Mouse (Mus musculus) neural tube, embryonic 11.5 days (tissue): ENCODE results near the gene Slc7a6os. TPM values are rescaled to one million over a fixed set of nuclear protein-coding genes. Genes with fewer than 3 reads are reported as not detected.
"Not testable (repeated sequence)": the region's sequence is repeated elsewhere in the genome, so short reads cannot be mapped to it uniquely, and the experiment has no call there.

Experiments
- ATAC-seq: fragments of 200-750 bp; cut with Nextera tagmentation; 2 replicates; pipeline ENCODE4 v1.8.0; 2017; ENCODE audit warnings: moderate number of reproducible peaks, mild to moderate bottlenecking, moderate TSS enrichment, moderate library complexity; ENCODE audit not compliant: insufficient read depth, low FRiP score, low TSS enrichment
- DNase-seq: peaks from one replicate; pipeline ENCODE4 v3.0.0-alpha.2; 2015; ENCODE audit warnings: low spot score
- H3K27ac ChIP-seq: fragments of 300-500 bp; sonication (generic); 2 replicates; pipeline ENCODE4 v1.5.1; 2014; ENCODE audit warnings: low read depth, mild to moderate bottlenecking, low read length
- H3K27me3 ChIP-seq: fragments of 300-500 bp; sonication (generic); 2 replicates; pipeline ENCODE4 v1.6.1; 2014; ENCODE audit warnings: mild to moderate bottlenecking, low read length, mixed read lengths; ENCODE audit not compliant: control insufficient read depth, insufficient read depth
- H3K36me3 ChIP-seq: fragments of 300-500 bp; sonication (generic); 2 replicates; pipeline ENCODE4 v1.6.1; 2014; ENCODE audit warnings: mild to moderate bottlenecking, low read length, moderate library complexity, mixed read lengths; ENCODE audit not compliant: control insufficient read depth, insufficient read depth
- H3K4me1 ChIP-seq: fragments of 300-500 bp; sonication (generic); 2 replicates; pipeline ENCODE4 v1.6.1; 2014; ENCODE audit warnings: low read length, mixed read lengths; ENCODE audit not compliant: control insufficient read depth, insufficient read depth
- H3K4me2 ChIP-seq: fragments of 300-500 bp; sonication (generic); 2 replicates; pipeline ENCODE4 v1.6.1; 2014; ENCODE audit warnings: low read depth, mild to moderate bottlenecking, moderate library complexity
- H3K4me3 ChIP-seq: fragments of 300-500 bp; sonication (generic); 2 replicates; pipeline ENCODE4 v1.5.1; 2014; ENCODE audit warnings: low read depth, low read length
- H3K9ac ChIP-seq: fragments of 300-500 bp; sonication (generic); 2 replicates; pipeline ENCODE4 v1.6.1; 2014; ENCODE audit warnings: mild to moderate bottlenecking, low read length
- H3K9me3 ChIP-seq: fragments of 300-500 bp; sonication (generic); 2 replicates; pipeline ENCODE4 v1.6.1; 2016; ENCODE audit warnings: low read length; ENCODE audit not compliant: control insufficient read depth
- WGBS: fragments of 180-500 bp; shearing (Covaris S2); extraction: QIAGEN DNeasy Blood & Tissue Kit; methylation state at CpG from one replicate; pipeline ENCODE4 v1.1.7; 2014; 5-methylcytosine and 5-hydroxymethylcytosine counted together
- polyA plus RNA-seq: library from polyadenylated mRNA; unstranded; fragments of >200 nt; fragmentation: Nextera tagmentation; extraction: Ambion mirVana; gene quantifications from 2 replicates; pipeline ENCODE4 v1.2.1, GENCODE M21; 2014

The Slc7a6os gene
- polyA plus RNA-seq, 1 experiment from 2014 or later, result 39.7 TPM

GRCm38 (mm10) chr8:106226589-106226988 lies 15.9 kb upstream of the Slc7a6os start:
- ATAC-seq, result no peak
- no peak overlapping the region for H3K4me2 ChIP-seq
- no peaks in the 10 kb centered on the region for H3K27me3 ChIP-seq
- H3K9me3 ChIP-seq, result no peaks in the 10 kb centered on the region
- H3K4me3 ChIP-seq, result no peak overlapping the region
- DNase-seq, result peak; percentile 68
- peaks cover 4% of the 10 kb centered on the region; the same call in 1 of the 2 replicates for H3K36me3 ChIP-seq
- H3K4me1 ChIP-seq, result no peaks in the 10 kb centered on the region
- no peak overlapping the region for H3K27ac ChIP-seq
- no peak overlapping the region for H3K9ac ChIP-seq
- WGBS, result 51% methylated on average over 9 of the region's 9 CpGs

GRCm38 (mm10) chr8:106219620-106220019 lies 8.9 kb upstream of the Slc7a6os start:
- H3K4me3 ChIP-seq, result no peak overlapping the region
- no peak overlapping the region for H3K4me2 ChIP-seq
- no peaks in the 10 kb centered on the region for H3K27me3 ChIP-seq
- no peaks in the 10 kb centered on the region for H3K9me3 ChIP-seq
- no peaks in the 10 kb centered on the region for H3K4me1 ChIP-seq
- WGBS, result 91% methylated on average over 3 of the region's 3 CpGs
- DNase-seq (no peak), ATAC-seq (no peak)
- H3K27ac ChIP-seq, result no peak overlapping the region
- H3K36me3 ChIP-seq, result peaks cover 2% of the 10 kb centered on the region; the same call in 1 of the 2 replicates
- H3K9ac ChIP-seq, result no peak overlapping the region

- 97% methylated on average over 3 of the region's 3 CpGs for WGBS
- Histone ChIP-seq H3K9ac (no peak overlapping the region), H3K27me3 (no peaks in the 10 kb centered on the region), H3K27ac (no peak overlapping the region), H3K4me3 (no peak overlapping the region), H3K9me3 (no peaks in the 10 kb centered on the region), H3K4me2 (no peak overlapping the region), H3K4me1 (no peaks in the 10 kb centered on the region), H3K36me3 (peaks cover 2% of the 10 kb centered on the region; the same call in 1 of the 2 replicates)
- DNase-seq (no peak), ATAC-seq (no peak)
Observed at GRCm38 (mm10) chr8:106213959-106214358, 3.2 kb upstream of the Slc7a6os start.

GRCm38 (mm10) chr8:106211421-106211820 lies 686 bp upstream of the Slc7a6os start:
- H3K9ac ChIP-seq, result peak overlapping the region; percentile 92
- H3K27me3 ChIP-seq, result no peaks in the 10 kb centered on the region
- H3K4me1 ChIP-seq, result no peaks in the 10 kb centered on the region
- ATAC-seq (no peak), DNase-seq (no peak)
- peak overlapping the region; percentile 89 for H3K27ac ChIP-seq
- peak overlapping the region; percentile 65 for H3K4me2 ChIP-seq
- peaks cover 5% of the 10 kb centered on the region; the same call in 1 of the 2 replicates for H3K36me3 ChIP-seq
- H3K9me3 ChIP-seq, result no peaks in the 10 kb centered on the region
- peak overlapping the region; percentile 77 for H3K4me3 ChIP-seq
- WGBS, result 7% methylated on average over 13 of the region's 13 CpGs

- no peak for DNase-seq
- Histone ChIP-seq H3K4me2 (peak overlapping the region; percentile 65), H3K27me3 (no peaks in the 10 kb centered on the region), H3K4me3 (peak overlapping the region; percentile 77), H3K4me1 (no peaks in the 10 kb centered on the region), H3K9me3 (no peaks in the 10 kb centered on the region), H3K9ac (peak overlapping the region; percentile 92), H3K36me3 (peaks cover 3% of the 10 kb centered on the region; the same call in 1 of the 2 replicates), H3K27ac (peak overlapping the region; percentile 89)
- WGBS, result 1% methylated on average over 35 of the region's 35 CpGs
- peak; percentile 67 for ATAC-seq
Observed at GRCm38 (mm10) chr8:106210035-106210731, 552 bp downstream of the Slc7a6os start.

- H3K4me3 ChIP-seq, H3K9ac ChIP-seq, ATAC-seq, H3K4me2 ChIP-seq, DNase-seq, H3K4me1 ChIP-seq, H3K9me3 ChIP-seq, H3K27me3 ChIP-seq, H3K27ac ChIP-seq, H3K36me3 ChIP-seq: not testable (repeated sequence)
- 88% methylated on average over 3 of the region's 3 CpGs for WGBS
Observed at GRCm38 (mm10) chr8:106199596-106199995, 11.1 kb downstream of the Slc7a6os start.

- Histone ChIP-seq H3K36me3 (peaks cover 7% of the 10 kb centered on the region), H3K9ac (no peak overlapping the region), H3K9me3 (no peaks in the 10 kb centered on the region), H3K4me1 (no peaks in the 10 kb centered on the region), H3K4me3 (no peak overlapping the region), H3K27me3 (no peaks in the 10 kb centered on the region), H3K4me2 (no peak overlapping the region), H3K27ac (no peak overlapping the region)
- DNase-seq, result peak; percentile 22
- WGBS, result 26% methylated on average over 1 of the region's 1 CpGs
- no peak for ATAC-seq
Observed at GRCm38 (mm10) chr8:106198741-106199140, 12.0 kb downstream of the Slc7a6os start.

GRCm38 (mm10) chr8:106194062-106194461 lies 16.7 kb downstream of the Slc7a6os start:
- H3K4me3 ChIP-seq, result no peak overlapping the region
- no peaks in the 10 kb centered on the region for H3K9me3 ChIP-seq
- WGBS, result 87% methylated on average over 5 of the region's 5 CpGs
- peaks cover 5% of the 10 kb centered on the region; the same call in 1 of the 2 replicates for H3K36me3 ChIP-seq
- no peak overlapping the region for H3K27ac ChIP-seq
- no peaks in the 10 kb centered on the region for H3K4me1 ChIP-seq
- no peak for DNase-seq
- no peak overlapping the region for H3K4me2 ChIP-seq
- no peaks in the 10 kb centered on the region for H3K27me3 ChIP-seq
- ATAC-seq, result no peak
- H3K9ac ChIP-seq, result no peak overlapping the region

- Histone ChIP-seq H3K9me3 (no peaks in the 10 kb centered on the region), H3K4me3 (no peak overlapping the region), H3K27ac (no peak overlapping the region), H3K27me3 (no peaks in the 10 kb centered on the region), H3K4me2 (no peak overlapping the region), H3K4me1 (no peaks in the 10 kb centered on the region), H3K9ac (no peak overlapping the region), H3K36me3 (peaks cover 4% of the 10 kb centered on the region; the same call in 1 of the 2 replicates)
- DNase-seq (no peak), ATAC-seq (no peak)
- 90% methylated on average over 6 of the region's 6 CpGs for WGBS
Observed at GRCm38 (mm10) chr8:106193162-106193561, 17.6 kb downstream of the Slc7a6os start.
